24 mouse cellular contexts compared by ENCODE assay signal in the genomic region with DNA sequence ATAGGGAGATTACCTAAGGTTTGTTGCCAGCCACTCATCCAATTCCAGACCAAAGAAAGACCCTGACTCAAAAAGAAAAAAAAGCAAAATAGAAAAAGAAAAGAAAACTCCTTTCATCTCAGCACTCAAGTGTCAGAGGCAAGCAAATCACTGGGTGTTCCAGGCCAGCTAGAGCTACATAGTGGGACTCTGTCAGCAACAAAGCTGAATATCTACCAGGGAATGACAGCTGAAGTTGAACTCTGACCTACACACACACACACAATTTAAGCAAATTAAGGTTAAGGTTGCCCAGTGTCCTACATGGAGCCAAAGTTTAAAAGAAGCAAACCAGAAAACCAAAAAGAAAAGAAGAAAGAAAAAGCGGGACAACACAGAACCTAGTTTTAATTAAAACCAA. TPM values are rescaled to one million over a fixed set of nuclear protein-coding genes. Genes with fewer than 3 reads are reported as not detected.
"Had no signal": no experiment of that assay in that cellular context is flagged by ENCODE, and none has a peak within 500 bp of the region (broad histone marks: within the 10 kb centered on the region; RNA-seq: fewer than 3 reads in every experiment).

No protein-coding gene starts in this region.

- ATAC-seq: midbrain, embryonic 13.5 days; midbrain, embryonic 15.5 days had no signal

- DNase-seq: lung, adult 2 months; lung, postnatal 14 days; lung, postnatal 36 days; right cerebral cortex, postnatal 14 days; thymus, adult 2 months; thymus, postnatal 25 days; thymus, postnatal 4 days had no signal

- H3K27me3 ChIP-seq: lung, embryonic 15.5 days; midbrain, embryonic 15.5 days; neural tube, embryonic 12.5 days; stomach, embryonic 15.5 days had no signal

- H3K9ac ChIP-seq: lung, embryonic 15.5 days; midbrain, embryonic 13.5 days; midbrain, embryonic 15.5 days; neural tube, embryonic 12.5 days; stomach, embryonic 15.5 days had no signal

- H3K4me3 ChIP-seq: lung, embryonic 15.5 days; megakaryocyte, embryonic 14.5 days; midbrain, embryonic 13.5 days; midbrain, embryonic 15.5 days; neural tube, embryonic 12.5 days; stomach, embryonic 15.5 days had no signal

- H3K36me3 ChIP-seq: lung, embryonic 15.5 days; midbrain, embryonic 13.5 days; midbrain, embryonic 15.5 days; neural tube, embryonic 12.5 days; stomach, embryonic 15.5 days had no signal

- H3K4me2 ChIP-seq: lung, embryonic 15.5 days; midbrain, embryonic 11.5 days; midbrain, embryonic 13.5 days; midbrain, embryonic 15.5 days; neural tube, embryonic 12.5 days; stomach, embryonic 15.5 days had no signal

- H3K9me3 ChIP-seq: lung, embryonic 15.5 days; midbrain, embryonic 13.5 days; midbrain, embryonic 15.5 days; neural tube, embryonic 12.5 days; stomach, embryonic 15.5 days had no signal

- H3K27ac ChIP-seq: macrophage; midbrain, embryonic 13.5 days; midbrain, embryonic 15.5 days; neural tube, embryonic 12.5 days; stomach, embryonic 15.5 days; stomach, postnatal 0 days had no signal

RNA-seq across cellular contexts. Expression of gene Sdc4, which starts 4.5 kb away (rescaled TPM):
- total RNA-seq: megakaryocyte progenitor cell, adult 5-6 weeks had no signal

RNA-seq across cellular contexts. Expression of gene Gm20458, which starts 12.6 kb away (rescaled TPM):
- total RNA-seq: megakaryocyte progenitor cell, adult 5-6 weeks; monocyte, adult 5-6 weeks; neutrophil, adult 5-6 weeks had no signal

RNA-seq across cellular contexts. Expression of gene Trp53tg5, which starts 25.4 kb away (rescaled TPM):
- total RNA-seq: megakaryocyte progenitor cell, adult 5-6 weeks; midbrain, postnatal 0 days; monocyte, adult 5-6 weeks; neutrophil, adult 5-6 weeks had no signal
- polyA plus RNA-seq: lung, adult 2 months; lung, embryonic 15.5 days; lung, postnatal 0 days; macrophage; midbrain, embryonic 11.5 days; midbrain, embryonic 13.5 days; midbrain, embryonic 15.5 days; midbrain, postnatal 0 days; neural tube, embryonic 12.5 days; neural tube, embryonic 14.5 days; spleen, adult 2 months; stomach, postnatal 0 days; thymus, adult 2 months; urinary bladder, adult 2 months had no signal
